Mouse (Mus musculus) retina, embryonic 14.5 days (tissue): ENCODE measurements around the gene Itpkc.
A peak's percentile ranks its signal among the peaks of the same experiment; 100 is the strongest.

Experiments used
- DNase-seq: peaks from one replicate; pipeline ENCODE4 v3.0.0-alpha.2; 2015; ENCODE audit warnings: low spot score

Itpkc gene

DNA sequence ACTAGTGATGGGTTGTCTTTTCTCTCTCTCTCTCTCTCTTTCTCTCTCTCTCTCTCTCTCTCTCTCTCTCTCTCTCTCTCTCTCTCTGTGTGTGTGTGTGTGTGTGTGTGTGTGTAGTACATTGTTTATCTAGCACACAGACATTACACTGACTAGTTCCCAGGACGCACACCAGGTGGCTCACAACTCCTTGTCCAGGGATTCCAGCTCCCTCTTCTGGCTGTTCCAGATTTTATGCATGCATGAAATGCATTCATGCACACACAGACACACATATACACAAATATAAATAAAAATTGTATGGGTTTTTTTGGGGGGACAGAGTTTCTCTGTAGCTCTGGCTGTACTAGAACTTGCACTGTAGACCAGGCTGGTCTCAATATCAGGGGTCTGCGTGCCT, 9.1 kb upstream of the Itpkc start:
- no peak for DNase-seq

DNA sequence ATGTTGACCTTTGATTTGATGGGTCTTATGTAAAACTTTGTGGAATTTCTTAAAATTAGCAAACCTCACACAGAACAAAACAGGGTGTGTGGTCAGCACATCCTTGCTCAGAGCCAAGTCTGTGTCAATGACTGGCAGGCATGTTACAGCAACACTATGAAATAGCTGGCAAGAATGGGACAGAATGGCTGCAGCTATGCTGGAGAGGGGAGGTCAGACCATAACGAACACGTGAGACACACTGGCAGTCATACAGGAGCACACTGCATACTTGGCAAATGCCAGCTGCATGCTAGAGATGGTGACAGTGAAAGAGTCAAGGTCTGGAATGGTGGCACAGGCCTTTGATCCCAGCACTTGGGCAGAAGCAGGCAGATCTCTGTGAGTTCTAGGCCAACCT, 7.3 kb upstream of the Itpkc start:
- no peak for DNase-seq

DNA sequence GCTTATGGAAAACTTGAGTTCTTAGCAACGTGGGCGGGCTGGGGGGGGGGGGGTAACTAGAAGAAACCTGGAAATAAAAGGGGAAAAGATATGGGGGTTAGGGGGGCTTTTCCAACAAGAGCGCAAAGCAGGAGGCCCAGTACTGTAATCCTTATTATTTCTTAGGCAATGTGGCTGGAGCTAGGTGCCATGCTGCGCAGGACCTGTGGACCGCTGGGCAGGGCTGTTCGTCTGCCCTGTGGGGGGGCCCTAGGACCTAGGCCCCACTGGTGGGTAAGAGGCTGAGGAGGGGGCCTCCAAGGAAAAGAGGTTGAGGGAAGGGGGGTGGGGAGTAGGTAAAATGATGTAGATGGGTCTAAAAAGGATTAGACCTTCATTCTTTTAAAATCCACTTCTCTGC, 4.8 kb upstream of the Itpkc start:
- DNase-seq, result no peak

DNA sequence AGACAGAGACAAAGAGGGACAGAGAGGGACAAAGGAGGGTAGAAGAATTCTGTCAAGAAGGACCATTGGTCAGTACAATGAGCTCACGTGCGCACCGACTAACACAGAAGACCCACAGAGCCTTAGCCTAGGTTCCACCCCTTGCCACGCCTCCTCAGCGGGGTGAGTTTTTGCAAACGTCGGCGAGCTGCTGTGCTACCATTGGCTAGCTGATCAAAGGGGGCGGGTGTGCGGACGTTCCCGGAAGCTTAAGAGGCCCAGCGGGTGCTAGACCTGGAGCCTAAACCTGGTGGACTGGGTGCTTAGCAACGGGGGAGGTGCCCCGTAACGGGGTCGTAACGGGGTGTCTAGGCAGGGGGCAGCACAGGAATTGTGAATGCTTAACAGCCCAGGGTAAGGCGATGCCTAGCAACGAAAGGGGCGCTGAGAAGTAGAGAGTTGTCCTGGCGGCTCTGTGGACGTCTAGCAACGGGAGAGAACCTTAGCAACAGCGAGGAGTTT, 4.4 kb upstream of the Itpkc start, which contains the start of gene Coq8b:
Gene Coq8b, plus strand, starts transcription at position 243 of the 501 bp plus-strand sequence.
- peak; percentile 96 for DNase-seq

DNA sequence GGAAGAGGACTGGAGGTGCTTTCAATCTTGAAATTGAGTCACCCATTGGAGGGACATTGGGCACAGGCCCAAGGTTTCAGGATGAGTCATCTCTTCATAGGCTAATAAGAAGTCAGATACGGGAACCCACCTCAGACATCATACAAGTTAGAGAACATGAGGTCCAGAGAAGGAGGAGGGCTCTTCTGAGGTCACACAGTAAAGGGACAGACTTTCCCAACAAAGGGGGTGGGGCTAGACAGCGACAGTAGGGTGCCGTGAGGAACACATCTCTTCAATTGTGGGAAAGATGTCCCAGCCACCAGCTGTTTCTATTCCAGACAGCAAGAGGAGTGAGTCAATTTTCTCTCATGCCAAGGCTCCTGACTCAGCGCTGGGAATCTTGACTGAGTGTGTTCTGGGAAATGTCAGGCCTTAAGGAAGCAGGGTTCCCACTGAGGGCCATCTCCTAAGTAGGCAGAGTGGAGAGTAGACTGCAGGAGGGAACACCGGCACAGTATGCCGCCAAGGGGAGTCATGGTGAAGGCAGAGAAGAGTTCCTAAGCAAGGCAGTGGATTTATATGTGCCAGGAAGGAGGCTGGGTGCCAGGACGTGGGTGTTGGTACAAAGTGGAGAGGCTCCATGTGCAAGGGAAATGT, 3.4 kb upstream of the Itpkc start:
- DNase-seq, result peak; percentile 16

DNA sequence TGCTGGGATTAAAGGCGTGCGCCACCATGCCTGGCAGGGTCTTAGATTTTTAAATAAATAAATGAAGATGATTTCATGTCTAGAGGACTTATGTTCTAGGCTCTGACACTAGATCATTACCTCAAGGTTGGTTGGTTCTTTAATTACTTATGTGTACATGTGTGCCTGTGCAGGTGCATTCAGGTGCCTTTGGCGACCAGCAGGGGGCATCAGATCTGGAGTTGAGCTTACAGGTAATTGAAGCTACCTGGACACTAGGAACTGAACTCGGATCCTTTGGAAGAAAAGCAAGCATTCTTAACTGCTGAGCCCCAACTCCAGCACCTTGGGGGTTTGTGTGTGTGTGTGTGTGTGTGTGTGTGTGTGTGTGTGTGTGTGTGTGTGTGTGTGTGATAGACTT, 2.3 kb upstream of the Itpkc start:
- no peak for DNase-seq

DNA sequence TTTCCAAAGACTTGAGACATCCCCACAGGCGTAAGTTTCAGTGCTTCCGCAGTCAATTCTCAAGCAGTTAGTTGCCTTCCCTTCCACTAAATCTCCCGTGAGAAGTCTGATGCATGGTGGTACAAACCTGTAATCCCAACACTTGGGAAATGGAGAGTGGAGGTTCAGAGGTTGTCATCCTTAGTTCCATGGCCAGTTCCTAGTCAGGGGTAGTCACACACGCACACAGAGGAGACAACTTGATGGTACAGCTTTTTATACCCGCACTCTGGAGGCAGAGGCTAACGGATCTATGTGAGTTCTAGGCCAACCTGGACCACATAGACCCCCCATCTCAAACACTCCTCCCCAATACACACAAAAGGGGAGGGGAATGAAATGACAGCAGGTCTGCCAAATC, 404 bp upstream of the Itpkc start:
- no peak for DNase-seq

DNA sequence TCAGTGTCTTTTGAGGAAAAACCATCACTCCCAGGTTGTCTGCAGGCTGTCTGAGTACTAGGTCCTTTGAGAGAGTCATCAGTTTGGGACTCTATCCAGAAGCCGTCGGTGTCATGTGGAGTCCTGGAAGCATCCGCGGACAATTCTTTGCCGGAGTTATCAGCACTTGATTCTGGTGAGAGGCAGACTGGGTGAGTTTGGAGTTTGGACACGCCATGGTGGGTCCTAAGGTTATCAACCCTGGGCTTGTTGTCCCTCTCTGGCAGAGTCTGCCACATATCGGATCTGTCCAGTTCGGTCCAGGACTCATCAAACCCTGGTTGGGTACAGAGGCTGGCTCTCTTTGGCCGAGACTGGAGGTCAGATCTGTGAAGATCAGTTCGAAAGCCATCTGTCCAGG, 785 bp downstream of the Itpkc start:
- peak; percentile 20 for DNase-seq

DNA sequence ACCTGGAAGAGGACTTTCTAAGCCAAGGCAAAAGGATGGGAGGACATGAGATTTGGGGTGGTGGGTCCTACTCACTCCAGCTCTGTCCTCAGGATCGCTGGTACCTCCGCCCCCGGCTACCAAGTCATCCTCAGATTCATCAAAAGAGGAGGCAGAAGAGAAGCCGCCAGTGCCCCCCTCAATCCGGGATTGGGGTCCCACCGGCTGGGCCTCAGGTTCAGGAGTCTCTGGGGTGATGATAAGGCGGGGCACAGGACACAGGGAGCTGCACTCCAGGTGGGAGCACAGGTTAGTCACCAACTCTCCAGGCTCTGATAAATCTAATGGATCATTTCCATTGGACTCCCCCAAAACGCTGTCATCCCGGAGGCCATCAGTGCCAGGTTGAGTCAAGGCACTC, 1.2 kb downstream of the Itpkc start:
- no peak for DNase-seq

DNA sequence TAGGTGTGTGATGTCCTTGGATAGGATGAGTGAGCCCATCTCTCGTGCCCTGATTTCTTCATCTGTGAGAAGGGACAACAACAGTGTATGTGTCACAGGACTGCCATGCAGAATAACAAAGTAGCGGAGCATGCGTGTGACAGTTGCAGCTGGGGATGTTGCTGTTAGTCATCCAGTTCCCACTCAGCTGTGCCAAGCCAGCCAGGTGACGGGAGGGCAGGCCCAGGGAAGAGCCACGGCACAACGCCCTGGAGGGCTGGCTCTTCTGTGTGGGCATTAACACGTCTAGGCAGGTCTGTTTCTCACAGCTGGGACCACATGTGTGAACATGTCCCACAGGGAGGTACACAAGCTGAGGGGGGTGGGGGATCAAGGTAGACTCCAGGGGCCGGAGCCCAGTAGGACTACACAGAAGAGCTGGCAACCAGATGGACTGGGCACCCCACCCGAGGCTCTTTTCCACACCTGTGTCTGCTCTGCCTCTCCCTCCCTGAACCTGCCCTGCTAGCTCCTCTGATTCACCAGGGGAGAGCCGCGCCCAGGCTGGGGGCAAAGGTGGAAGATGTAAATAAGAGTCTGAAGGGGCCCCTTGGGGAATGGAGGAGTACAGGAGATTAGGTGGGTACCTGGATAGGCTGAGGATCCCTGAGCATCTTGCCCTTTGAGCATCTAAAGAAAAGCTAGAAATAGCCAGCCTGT, 3.4 kb downstream of the Itpkc start:
- DNase-seq, result no peak

DNA sequence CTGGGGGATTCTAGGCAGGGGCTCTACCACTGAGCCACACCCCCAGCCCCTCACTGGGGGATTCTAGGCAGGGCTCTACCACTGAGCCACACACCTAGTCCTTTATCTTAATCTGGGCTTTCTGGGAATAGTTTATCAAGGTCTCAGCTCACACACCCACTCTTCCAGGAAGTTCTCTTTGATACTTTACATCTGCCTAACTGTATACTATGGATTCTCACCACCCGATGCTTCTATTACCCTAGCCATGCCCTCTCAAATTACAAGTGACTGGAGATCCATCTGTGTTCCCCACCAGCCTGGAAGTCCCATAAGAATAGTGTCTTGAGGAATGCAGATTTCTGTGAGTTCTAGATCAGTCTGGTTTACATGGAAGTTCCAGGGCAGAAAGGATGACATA, 5.9 kb downstream of the Itpkc start:
- no peak for DNase-seq

DNA sequence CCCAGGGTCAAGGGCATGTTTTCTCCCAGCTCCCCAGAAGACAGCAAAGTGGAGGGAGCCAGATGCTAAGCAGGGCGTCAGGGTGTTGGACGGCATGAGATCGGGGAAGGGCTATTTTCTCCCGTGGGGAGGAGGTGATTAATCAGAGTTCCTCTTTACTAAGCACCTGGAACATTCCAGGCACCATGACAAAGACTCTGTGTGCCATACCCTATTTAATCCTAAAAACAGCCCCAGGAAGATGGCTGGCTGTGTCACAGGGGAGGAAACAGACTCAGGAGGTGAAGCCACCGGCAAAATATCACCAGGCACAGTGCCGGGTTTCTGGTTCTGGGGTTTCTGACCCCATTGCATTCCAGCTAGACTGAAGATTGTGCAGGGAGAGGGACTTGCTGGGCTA, 6.5 kb downstream of the Itpkc start:
- DNase-seq, result no peak

DNA sequence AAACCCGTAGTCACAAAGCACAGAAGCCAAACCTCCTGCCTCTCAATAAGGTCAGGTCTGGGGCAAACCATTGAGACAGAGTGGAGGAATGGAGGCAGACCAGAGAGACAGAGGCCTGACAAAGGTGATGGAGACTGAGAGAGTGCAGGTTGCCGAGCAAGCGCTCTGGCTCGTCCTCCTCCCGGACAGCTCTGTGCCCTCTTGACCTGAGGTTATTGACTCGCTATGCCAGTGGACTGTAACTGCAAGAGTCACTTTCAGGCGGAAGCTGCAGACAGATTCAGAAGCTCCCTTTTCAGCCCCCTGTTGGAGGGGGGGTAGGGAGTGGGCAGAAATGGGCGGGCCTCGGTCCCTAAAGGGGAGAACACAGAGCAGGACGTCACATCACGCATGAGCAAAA, 8.5 kb downstream of the Itpkc start:
- DNase-seq, result no peak

DNA sequence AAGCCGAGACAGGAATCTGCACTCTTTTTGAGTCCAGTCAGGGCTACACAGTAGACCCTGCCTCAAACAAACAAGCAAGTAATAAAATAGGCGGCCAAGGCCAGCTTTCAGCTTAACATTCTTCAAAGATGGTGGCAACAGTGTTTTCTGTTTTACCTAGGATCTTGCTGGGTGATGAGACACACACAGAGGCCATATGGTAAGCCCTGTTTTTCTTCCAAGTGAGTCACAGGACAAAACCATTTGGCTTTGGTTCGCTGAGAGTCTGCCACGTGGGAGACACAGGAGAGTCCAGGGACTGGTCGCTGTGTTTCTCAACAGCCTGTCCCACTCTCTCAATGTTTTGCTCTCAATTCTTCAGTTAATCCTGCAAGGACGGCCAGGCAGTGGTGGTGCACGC, 9.9 kb downstream of the Itpkc start:
- DNase-seq, result no peak

DNA sequence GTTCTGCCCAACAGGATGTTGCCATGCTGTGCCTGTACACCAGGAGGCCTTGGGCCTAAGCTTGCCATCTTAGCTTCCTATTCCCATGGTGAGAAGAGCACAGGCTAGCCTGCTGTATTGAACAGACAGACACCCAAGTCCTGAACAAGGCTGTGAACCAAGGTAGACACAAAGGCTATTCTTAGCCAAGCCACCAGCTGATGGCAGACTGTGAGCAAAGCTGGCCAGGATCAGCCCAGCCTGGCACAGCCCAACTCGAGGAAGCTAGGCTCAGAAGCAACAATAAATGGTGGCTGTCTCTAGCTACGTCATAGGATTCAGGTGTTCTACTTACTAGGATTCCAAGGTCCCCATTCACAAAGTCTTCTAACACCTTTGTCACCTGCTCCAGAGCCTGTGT, 15.8 kb downstream of the Itpkc start:
- no peak for DNase-seq

DNA sequence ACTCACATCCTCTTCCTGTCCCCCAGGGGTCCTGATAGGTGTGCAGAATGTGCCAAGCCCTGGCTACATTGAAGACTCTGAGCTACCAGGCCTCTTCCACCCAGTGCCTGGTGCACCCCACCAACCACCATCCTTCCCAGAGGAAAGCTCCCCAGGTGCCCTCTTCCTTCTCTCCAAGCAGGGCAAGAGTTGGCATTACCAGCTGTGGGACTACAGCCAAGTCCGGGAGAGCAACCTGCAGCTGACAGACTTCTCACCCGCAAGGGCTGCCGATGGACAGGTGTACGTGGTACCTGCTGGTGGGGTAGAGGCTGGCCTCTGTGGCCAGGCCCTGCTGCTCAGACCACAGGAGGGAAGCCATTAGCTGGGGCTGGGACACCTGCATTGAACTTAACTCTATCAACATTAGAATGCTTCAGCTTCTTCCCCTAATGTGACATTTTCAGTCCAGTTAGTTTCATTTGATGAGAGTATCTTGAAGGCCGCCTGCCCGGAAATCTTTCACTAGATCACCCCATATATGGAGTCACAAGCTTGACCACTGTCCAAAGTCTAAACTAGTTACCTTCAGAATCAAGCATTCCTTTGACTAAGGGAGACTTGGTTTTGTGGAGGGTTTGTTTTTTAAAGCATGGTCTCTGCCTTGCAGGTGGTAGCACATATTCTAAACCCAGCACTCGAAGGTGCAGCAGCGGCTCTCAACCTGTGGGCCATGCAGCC, 24.6 kb downstream of the Itpkc start:
- DNase-seq, result no peak

DNA sequence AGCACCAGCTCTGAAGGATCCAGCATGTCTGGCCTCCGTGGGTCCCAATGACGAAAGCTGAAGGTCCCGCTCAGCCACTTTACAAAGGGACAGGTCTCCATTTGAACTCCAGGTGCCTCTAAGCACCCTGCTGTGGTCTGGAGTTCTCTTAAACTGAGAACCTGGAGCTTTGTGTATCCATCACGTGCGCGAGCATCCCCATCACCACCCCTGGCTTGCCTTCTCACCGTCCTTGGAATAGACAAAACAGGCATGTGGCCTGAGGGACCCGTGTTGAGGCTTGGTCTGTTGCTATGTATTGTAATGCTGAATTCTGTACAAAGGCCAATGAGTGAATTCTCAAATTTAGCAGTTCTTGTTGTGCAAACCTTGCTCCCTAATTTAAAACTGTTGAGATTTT, 29.7 kb downstream of the Itpkc start:
- no peak for DNase-seq

DNA sequence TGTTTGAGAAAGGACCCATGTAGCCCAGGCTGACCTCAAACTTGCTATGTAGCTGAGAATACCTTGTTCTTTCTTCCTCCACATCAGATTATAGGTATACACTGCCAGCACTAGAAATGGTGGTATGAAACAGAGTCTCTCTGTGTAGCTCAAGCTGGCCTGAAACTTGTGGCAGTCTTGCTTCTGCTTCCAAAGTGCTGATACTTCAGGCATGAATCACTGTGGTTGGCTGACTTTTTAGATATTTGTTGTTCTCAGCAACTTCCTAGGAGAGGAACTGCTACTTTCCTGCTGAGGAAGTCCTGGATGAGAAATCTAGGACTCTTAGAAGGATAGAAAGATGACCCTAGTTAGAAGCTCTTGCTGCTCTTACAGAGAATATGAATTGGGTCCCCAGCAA, 30.1 kb downstream of the Itpkc start:
- no peak for DNase-seq

DNA sequence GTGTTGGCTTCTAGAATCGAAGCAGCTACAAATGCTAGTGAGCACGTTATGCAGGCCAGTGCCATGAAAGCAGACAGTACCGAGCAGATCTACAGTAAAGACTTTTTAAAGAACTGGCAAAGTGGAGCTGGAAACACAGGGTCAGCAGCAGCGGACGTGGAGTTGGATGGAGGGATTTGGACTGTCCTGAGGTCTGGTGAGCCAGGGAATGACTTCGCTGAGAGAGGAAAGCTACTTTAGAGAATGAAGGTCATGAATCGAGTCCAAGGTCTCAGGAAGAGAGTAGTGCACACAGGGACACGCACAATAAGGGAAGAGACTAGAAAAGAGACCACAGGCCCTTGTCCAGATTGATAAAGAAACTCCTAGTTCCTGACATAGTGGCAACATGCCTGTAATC, 30.8 kb downstream of the Itpkc start:
- DNase-seq, result no peak

DNA sequence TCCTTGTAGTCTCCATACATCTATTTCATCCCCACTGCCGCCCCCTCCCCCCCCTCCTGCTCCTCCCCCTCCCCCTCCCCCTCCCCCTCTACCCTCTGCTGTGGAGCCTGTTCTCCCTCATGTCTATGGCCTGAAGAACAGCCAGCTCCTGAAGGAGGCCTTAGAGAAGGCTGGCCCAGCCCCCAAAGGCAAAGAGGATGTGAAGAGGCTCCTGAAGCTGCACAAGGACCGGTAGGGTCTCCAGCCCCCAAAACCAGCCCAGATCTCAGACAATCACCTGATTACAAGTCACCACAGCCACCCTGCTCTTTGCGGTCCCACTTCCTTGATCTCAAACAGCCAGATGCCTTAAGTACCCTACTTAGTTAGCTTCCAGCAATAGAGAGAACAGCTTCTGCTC, 31.3 kb downstream of the Itpkc start:
- DNase-seq, result no peak

DNA sequence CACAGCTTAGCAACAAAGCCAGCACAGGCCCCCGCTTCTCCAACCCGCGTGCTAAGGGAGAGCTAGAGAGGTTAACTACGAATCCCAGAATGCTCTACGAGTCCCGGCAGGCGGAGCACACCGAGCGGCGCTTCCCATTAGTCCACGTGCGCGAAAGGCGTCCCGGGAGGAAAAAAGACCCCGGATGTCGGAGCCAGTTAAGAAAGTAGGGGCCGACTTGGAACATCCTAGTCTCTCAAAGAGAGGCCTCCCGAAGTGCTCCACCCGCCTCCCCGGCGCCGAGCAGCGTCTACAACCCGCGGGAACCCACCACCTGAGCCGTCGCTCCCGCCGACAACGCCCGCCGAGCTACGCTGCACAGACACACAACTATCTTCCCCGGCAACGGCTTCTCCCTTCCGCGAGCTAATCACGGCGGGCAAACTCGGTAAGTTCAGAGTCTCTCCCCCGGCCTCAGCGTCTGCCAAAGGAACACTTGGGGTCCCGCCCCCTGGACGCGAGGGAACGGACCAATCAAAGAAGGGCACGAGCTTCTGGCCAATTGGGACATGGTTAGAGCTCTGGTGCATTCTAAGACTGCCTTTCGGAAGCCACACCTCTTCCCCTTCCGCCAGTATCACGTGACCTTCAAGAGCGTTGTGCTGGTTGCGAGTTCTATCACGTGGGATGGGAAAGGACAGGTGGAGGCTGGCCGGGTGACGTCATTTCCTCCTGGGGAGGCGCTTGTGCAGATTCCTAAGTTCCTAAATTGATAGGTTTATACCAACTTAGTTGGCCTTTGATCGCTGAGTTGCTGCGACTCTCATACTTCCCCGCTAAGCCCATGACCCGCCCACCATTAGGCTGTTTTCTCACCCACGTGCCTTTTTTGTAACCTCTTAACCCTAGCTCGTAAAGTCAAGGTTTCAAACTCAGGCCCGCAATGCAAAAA, 32.5 kb downstream of the Itpkc start, which contains the start of the genes BC024978 and Snrpa:
Gene BC024978, plus strand, starts transcription at position 101 of the 931 bp plus-strand sequence.
Gene Snrpa, minus strand, starts transcription at position 591 of the 931 bp plus-strand sequence.
- DNase-seq, result peak; percentile 97

DNA sequence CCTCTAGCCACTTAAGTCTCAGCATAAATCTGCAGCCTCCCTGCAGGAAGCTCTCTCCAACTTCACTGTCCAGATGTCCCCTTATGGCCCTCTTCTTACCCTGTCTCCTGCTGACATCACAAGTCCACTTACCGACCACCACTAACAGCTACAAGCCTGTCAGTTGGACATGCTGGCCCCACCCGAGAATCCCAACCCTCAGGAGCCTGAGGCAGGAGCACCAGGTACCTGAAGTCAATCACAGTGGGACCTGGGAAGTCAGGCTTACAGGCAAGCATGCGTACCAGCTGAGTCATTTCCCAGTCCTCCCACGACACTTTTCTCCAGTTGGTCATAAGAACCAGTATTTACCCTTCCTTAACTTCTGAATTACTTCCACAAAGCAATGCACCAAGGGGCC, 34.7 kb downstream of the Itpkc start:
- DNase-seq, result no peak
